Mouse (Mus musculus) small intestine, adult 2 months (tissue): ENCODE results near the gene Arhgef19.

Experiments
- CTCF ChIP-seq: fragments of 200-500 bp; IDR thresholded peaks from 2 replicates; pipeline ENCODE4 v1.5.1; 2012; ENCODE audit warnings: low read depth, mild to moderate bottlenecking, control low read depth, inconsistent platforms, low read length, moderate library complexity, mixed read lengths; ENCODE audit not compliant: insufficient replicate concordance, insufficient read length; ENCODE audit errors: extremely low read depth
- POLR2A ChIP-seq: fragments of 200-500 bp; IDR thresholded peaks from 2 replicates; pipeline ENCODE4 v1.6.1; 2012; ENCODE audit warnings: low read depth, mild to moderate bottlenecking, control low read depth, inconsistent platforms, low read length, moderate library complexity

GRCm38 (mm10) chr4:141259413-141259812 lies 20.1 kb downstream of the Arhgef19 start:
- TF ChIP-seq POLR2A (no peak), CTCF (no peak)
